Mouse (Mus musculus) neural tube, embryonic 13.5 days (tissue): ENCODE results near the gene Cttn. TPM values are rescaled to one million over a fixed set of nuclear protein-coding genes. Genes with fewer than 3 reads are reported as not detected.

Source experiments
- ATAC-seq: fragments of 200-750 bp; cut with Nextera tagmentation; 2 replicates; pipeline ENCODE4 v1.8.0; 2017; ENCODE audit warnings: low read depth, mild to moderate bottlenecking, moderate TSS enrichment, moderate library complexity
- H3K27ac ChIP-seq: fragments of 300-500 bp; sonication (generic); replicated peaks from 2 replicates; pipeline ENCODE4 v1.5.1; 2015; ENCODE audit warnings: moderate library complexity, mild to moderate bottlenecking, inconsistent platforms
- H3K27me3 ChIP-seq: fragments of 300-500 bp; sonication (generic); 2 replicates; pipeline ENCODE4 v1.6.1; 2015; ENCODE audit warnings: mild to moderate bottlenecking, inconsistent platforms
- H3K36me3 ChIP-seq: fragments of 300-500 bp; sonication (generic); 2 replicates; pipeline ENCODE4 v1.6.1; 2015; ENCODE audit warnings: mild to moderate bottlenecking, inconsistent platforms
- H3K4me1 ChIP-seq: fragments of 300-500 bp; sonication (generic); replicated peaks from 2 replicates; pipeline ENCODE4 v1.6.1; 2015; ENCODE audit warnings: inconsistent platforms
- H3K4me2 ChIP-seq: fragments of 300-500 bp; sonication (generic); 2 replicates; pipeline ENCODE4 v1.6.1; 2015; ENCODE audit warnings: inconsistent platforms, mild to moderate bottlenecking, moderate library complexity
- H3K4me3 ChIP-seq: fragments of 300-500 bp; sonication (generic); 2 replicates; pipeline ENCODE4 v1.5.1; 2015; ENCODE audit warnings: mild to moderate bottlenecking, inconsistent platforms
- H3K9ac ChIP-seq: fragments of 300-500 bp; sonication (generic); 2 replicates; pipeline ENCODE4 v1.6.1; 2015; ENCODE audit warnings: moderate library complexity, mild to moderate bottlenecking, inconsistent platforms
- H3K9me3 ChIP-seq: fragments of 300-500 bp; sonication (generic); 2 replicates; pipeline ENCODE4 v1.6.1; 2016; ENCODE audit warnings: inconsistent platforms
- WGBS: fragments of 180-500 bp; shearing (Covaris S2); methylation state at CpG from one replicate; pipeline ENCODE4 v1.1.7; 2015; 5-methylcytosine and 5-hydroxymethylcytosine counted together
- polyA plus RNA-seq: library from polyadenylated mRNA; unstranded; fragments of >200 nt; fragmentation: Nextera tagmentation; extraction: Ambion mirVana; gene quantifications from 2 replicates; pipeline ENCODE4 v1.2.1, GENCODE M21; 2015

The Cttn gene
- polyA plus RNA-seq: 158 and 174 TPM in 2 replicates

DNA sequence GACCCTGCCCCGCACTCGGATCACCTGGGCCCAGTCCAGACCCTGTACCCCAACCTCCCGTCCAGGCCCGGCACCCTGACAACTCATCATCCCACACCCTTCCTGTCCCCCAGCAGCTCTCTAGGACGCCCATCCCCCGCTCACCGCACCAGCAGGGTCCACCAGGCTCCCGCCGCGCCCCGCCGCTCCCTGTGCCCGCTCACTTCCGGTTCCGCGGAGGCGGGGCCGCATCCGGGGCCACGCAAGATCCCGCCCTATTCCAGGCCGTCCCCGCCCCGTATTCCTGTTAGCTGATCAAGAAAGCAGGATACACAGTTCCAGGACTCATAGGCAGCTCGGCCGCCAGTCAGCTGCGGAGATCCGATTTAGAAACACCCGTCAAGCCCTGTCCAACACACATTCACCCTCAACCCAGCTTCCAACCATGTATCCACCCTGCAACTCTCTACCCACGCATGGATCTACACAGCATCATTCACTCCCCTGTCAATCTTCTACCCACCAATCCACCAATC, at the start of gene Cttn:
Gene Cttn (minus strand): TSS at position 465 of the 515 bp plus-strand sequence.
- under 1% methylated on average over 30 of the region's 30 CpGs for WGBS

DNA sequence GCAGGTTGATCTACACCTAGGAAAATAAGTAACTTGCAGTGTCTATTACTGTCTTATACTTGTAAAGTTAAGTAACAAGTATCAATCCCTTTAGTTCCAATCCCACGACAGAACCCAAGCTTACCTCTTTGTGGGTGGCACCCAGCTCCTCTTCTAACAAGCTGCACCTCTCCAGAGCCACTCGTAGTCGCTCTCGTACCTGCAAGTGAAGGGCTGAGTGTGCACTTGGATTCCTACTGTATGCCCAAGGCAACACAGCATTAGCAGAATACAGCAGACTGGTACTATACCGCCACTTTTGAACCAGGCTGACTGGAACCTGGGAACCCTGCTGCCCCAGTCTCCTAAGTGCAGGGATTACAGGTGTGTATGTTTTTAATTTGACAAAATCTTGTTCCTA, 49.0 kb upstream of the Cttn start:
- Histone ChIP-seq H3K4me2 (no peak overlapping the region), H3K9me3 (no peaks in the 10 kb centered on the region), H3K4me3 (no peak overlapping the region), H3K9ac (no peak overlapping the region), H3K4me1 (no peaks in the 10 kb centered on the region), H3K36me3 (peaks cover 57% of the 10 kb centered on the region), H3K27me3 (no peaks in the 10 kb centered on the region), H3K27ac (no peak overlapping the region)
- 98% methylated on average over 5 of the region's 5 CpGs for WGBS
- ATAC-seq: no peak

More for the DNA sequence above, at the start of gene Cttn:
- peaks cover 25% of the 10 kb centered on the region for H3K4me1 ChIP-seq
- peak within 1 kb of the TSS; percentile 88 for H3K27ac ChIP-seq
- no peaks in the 10 kb centered on the region for H3K9me3 ChIP-seq
- no peaks in the 10 kb centered on the region for H3K27me3 ChIP-seq
- peak within 1 kb of the TSS; percentile 99 for H3K9ac ChIP-seq
- peak; percentile 96 for ATAC-seq
- H3K36me3 ChIP-seq: peaks cover 6% of the 10 kb centered on the region
- peak within 1 kb of the TSS; percentile 93 for H3K4me3 ChIP-seq
- H3K4me2 ChIP-seq: peak within 1 kb of the TSS; percentile 95

- ATAC-seq: no peak
- Histone ChIP-seq H3K4me3 (no peak overlapping the region), H3K4me2 (no peak overlapping the region), H3K9ac (no peak overlapping the region), H3K27ac (no peak overlapping the region), H3K9me3 (no peaks in the 10 kb centered on the region), H3K36me3 (peaks cover 88% of the 10 kb centered on the region), H3K4me1 (no peaks in the 10 kb centered on the region), H3K27me3 (no peaks in the 10 kb centered on the region)
- WGBS: 83% methylated on average over 5 of the region's 5 CpGs
Observed at GRCm38 (mm10) chr7:144516711-144517110, 45.9 kb upstream of the Cttn start.

DNA sequence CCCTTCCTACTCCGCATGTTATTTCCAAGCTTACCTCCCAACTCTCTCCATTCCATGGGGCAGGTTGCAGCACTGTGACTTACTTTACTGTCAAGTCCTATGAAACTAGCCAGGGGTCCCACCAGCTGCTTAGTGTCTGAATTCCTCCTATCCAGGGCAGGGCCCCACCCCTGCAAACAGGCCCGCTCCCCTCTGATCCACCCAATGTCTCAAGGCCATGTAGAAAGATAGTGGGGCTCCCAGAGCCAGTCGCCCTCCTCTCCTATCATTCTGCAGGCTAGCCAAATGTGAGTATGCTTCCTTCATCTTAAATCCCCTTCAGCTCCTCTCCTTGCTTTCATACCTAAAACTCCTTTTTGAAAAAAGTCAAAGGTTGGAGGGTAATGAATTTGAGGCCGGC, 38.3 kb upstream of the Cttn start:
- Histone ChIP-seq H3K27me3 (no peaks in the 10 kb centered on the region), H3K4me2 (no peak overlapping the region), H3K9ac (no peak overlapping the region), H3K4me1 (no peaks in the 10 kb centered on the region), H3K4me3 (no peak overlapping the region), H3K9me3 (no peaks in the 10 kb centered on the region), H3K27ac (no peak overlapping the region), H3K36me3 (peaks cover 99% of the 10 kb centered on the region)
- 93% methylated on average over 4 of the region's 4 CpGs for WGBS
- ATAC-seq: no peak

DNA sequence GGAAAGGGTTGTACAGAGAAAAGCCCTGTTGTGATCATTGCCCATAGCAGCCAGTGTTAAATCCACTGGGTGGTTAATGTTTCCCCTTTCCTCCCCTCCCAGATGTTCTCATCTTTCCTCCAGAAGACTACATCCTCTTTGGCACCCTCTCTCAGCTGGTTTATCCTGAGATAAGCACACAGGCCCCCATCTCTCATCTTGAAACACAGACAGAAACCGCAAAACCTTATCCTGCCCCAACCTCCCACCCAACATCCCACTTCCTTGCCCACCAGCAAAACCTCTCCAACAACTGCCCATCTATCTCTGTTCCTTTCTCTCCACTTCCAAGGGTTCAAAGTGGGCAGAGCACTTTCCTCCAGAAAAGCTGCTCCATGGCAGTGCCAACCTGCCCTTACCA, 36.0 kb upstream of the Cttn start:
- H3K9me3 ChIP-seq: no peaks in the 10 kb centered on the region
- H3K4me1 ChIP-seq: no peaks in the 10 kb centered on the region
- no peak overlapping the region for H3K4me2 ChIP-seq
- H3K36me3 ChIP-seq: peaks cover 99% of the 10 kb centered on the region
- no peak for ATAC-seq
- no peak overlapping the region for H3K27ac ChIP-seq
- 100% methylated on average over 1 of the region's 1 CpGs for WGBS
- H3K4me3 ChIP-seq: no peak overlapping the region
- H3K27me3 ChIP-seq: no peaks in the 10 kb centered on the region
- H3K9ac ChIP-seq: no peak overlapping the region

- no peak overlapping the region for H3K9ac ChIP-seq
- 89% methylated on average over 4 of the region's 4 CpGs for WGBS
- H3K27me3 ChIP-seq: no peaks in the 10 kb centered on the region
- H3K27ac ChIP-seq: no peak overlapping the region
- H3K4me3 ChIP-seq: no peak overlapping the region
- no peak overlapping the region for H3K4me2 ChIP-seq
- no peak for ATAC-seq
- peaks cover 97% of the 10 kb centered on the region for H3K36me3 ChIP-seq
- no peaks in the 10 kb centered on the region for H3K9me3 ChIP-seq
- H3K4me1 ChIP-seq: no peaks in the 10 kb centered on the region
Observed at GRCm38 (mm10) chr7:144503959-144504358, 33.1 kb upstream of the Cttn start.

GRCm38 (mm10) chr7:144492931-144493330, 22.1 kb upstream of the Cttn start:
- peaks cover 98% of the 10 kb centered on the region for H3K36me3 ChIP-seq
- WGBS: 85% methylated on average over 1 of the region's 1 CpGs
- H3K9me3 ChIP-seq: no peaks in the 10 kb centered on the region
- no peak overlapping the region for H3K4me3 ChIP-seq
- ATAC-seq: no peak
- no peak overlapping the region for H3K27ac ChIP-seq
- H3K9ac ChIP-seq: no peak overlapping the region
- H3K27me3 ChIP-seq: no peaks in the 10 kb centered on the region
- H3K4me1 ChIP-seq: no peaks in the 10 kb centered on the region
- H3K4me2 ChIP-seq: no peak overlapping the region

DNA sequence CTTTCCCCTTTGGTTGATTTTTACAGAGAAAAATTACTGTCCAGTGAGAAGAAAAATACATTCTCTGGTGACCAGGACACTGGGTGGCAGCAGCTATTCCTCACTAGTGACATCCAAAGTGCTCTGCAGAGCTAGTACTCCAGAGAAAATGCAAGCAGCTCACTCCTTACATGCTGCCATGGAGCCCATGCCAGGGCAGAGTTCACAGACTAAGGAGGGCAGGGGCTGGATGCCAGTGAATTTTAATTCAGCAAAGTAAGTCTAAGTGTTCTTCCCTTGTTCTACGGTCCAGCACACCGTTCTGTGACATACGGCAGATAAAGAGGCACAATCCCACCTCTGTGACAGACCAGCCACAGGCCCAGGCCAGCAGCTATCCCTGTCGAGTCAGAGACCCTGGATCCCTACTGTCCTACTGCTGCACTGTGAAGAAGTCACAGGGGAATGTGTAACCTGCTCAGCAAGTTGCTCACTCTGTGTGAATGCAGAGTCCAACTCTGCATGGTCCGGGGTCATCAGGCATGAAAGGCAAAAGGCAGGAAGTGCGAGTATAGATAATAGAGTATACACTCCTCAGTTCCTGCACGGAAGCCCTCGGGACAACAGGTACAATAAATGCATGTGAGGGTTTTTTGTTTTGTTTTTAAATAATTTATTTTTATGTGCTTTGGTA, 19.5 kb upstream of the Cttn start:
- peaks cover 93% of the 10 kb centered on the region for H3K36me3 ChIP-seq
- no peak overlapping the region for H3K9ac ChIP-seq
- no peak overlapping the region for H3K27ac ChIP-seq

DNA sequence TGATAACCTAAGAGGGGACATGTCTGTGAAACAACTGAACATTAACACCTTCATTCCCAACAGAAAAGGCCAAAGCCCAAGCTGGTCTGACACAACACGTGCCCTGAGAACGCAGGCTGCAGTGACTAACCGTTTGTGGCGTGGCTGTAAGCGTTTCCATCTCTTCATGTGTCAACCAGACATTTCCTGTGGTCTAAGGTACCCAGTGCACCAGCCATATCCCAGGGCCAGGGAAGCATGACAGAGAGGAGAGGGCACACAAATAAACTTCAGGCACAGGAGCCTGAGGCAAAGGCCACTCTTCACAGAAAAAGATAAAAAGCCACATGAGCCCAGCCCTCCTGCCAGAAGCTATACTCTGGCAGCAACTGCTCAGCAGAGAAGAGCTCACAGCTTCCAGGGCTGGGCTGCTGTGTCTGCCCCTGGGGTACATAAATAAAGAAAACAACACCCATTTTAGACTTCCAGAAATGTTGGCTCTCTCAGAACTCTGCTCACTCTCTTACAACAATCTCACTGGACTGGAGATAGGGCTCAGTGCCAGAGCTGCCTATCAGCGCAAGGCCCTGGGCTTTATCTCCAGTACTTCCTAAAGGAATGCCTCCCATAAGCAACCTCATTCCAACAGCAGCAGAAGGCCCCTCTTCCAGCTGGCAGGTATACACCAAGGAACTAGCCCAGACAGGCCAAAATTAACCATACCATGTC, 18.4 kb upstream of the Cttn start:
- ATAC-seq: no peak
- Histone ChIP-seq H3K4me1 (no peaks in the 10 kb centered on the region), H3K27me3 (no peaks in the 10 kb centered on the region), H3K4me3 (no peak overlapping the region), H3K9ac (no peak overlapping the region), H3K4me2 (no peak overlapping the region), H3K36me3 (peaks cover 92% of the 10 kb centered on the region), H3K27ac (no peak overlapping the region), H3K9me3 (no peaks in the 10 kb centered on the region)
- 92% methylated on average over 6 of the region's 6 CpGs for WGBS

More for the DNA sequence above, 19.5 kb upstream of the Cttn start:
- H3K4me1 ChIP-seq: no peaks in the 10 kb centered on the region
- no peaks in the 10 kb centered on the region for H3K27me3 ChIP-seq
- no peaks in the 10 kb centered on the region for H3K9me3 ChIP-seq
- no peak overlapping the region for H3K4me3 ChIP-seq
- WGBS: 92% methylated on average over 8 of the region's 8 CpGs
- no peak overlapping the region for H3K4me2 ChIP-seq
- ATAC-seq: no peak

GRCm38 (mm10) chr7:144480314-144480713, 9.5 kb upstream of the Cttn start:
- Histone ChIP-seq H3K9me3 (no peaks in the 10 kb centered on the region), H3K4me1 (no peaks in the 10 kb centered on the region), H3K27me3 (no peaks in the 10 kb centered on the region), H3K36me3 (peaks cover 93% of the 10 kb centered on the region), H3K4me3 (no peak overlapping the region), H3K27ac (no peak overlapping the region), H3K4me2 (no peak overlapping the region), H3K9ac (no peak overlapping the region)
- no peak for ATAC-seq

- Histone ChIP-seq H3K27me3 (no peaks in the 10 kb centered on the region), H3K27ac (no peak overlapping the region), H3K9me3 (no peaks in the 10 kb centered on the region), H3K4me2 (no peak overlapping the region), H3K9ac (no peak overlapping the region), H3K4me1 (no peaks in the 10 kb centered on the region), H3K4me3 (no peak overlapping the region), H3K36me3 (peaks cover 85% of the 10 kb centered on the region)
- ATAC-seq: no peak
- WGBS: 100% methylated on average over 1 of the region's 1 CpGs
Observed at GRCm38 (mm10) chr7:144479569-144479968, 8.8 kb upstream of the Cttn start.

DNA sequence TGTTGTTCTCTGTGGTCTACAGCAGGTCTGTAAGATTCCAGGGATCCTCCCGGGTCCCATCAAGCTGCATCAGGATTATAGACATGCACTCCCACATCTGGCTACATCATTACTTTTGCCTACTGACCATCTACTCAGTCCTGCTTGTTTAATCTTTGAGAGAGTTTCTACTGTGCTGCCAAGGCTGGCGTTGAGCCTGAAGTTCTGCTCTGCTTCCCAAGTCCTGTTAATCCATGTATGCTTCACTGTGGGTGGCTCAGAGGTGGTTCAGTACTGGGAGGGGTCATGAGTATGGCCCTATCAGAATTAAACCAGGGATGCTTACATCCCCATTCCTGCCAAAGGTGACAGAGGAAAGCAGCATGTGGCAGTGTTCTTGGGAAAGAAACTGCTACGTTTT, 4.9 kb upstream of the Cttn start:
- ATAC-seq: no peak
- Histone ChIP-seq H3K9ac (no peak overlapping the region), H3K36me3 (peaks cover 47% of the 10 kb centered on the region), H3K4me2 (no peak overlapping the region), H3K9me3 (no peaks in the 10 kb centered on the region), H3K4me3 (no peak overlapping the region), H3K27ac (no peak overlapping the region), H3K4me1 (peaks cover 5% of the 10 kb centered on the region; the same call in 1 of the 2 replicates), H3K27me3 (no peaks in the 10 kb centered on the region)
- WGBS: 88% methylated on average over 3 of the region's 3 CpGs
